Mouse (Mus musculus): ENCODE measurements around the gene Flvcr2.

- TF ChIP-seq CTCF (IDR thresholded peaks at IDR 0.05; ENCODE audit: borderline replicate concordance, control insufficient read depth, extremely low read depth, insufficient read depth, low read length, poor library complexity) (no peak), POLR2A (IDR thresholded peaks at IDR 0.05; ENCODE audit: control insufficient read depth, extremely low read depth, insufficient read depth, low read length, poor library complexity) (no peak)
These were observed 41.8 kb upstream of the Flvcr2 start for GRCm38 (mm10) chr12:85704566-85704965.

Measured in thymus, adult 2 months (tissue).